Mouse (Mus musculus) hindbrain, embryonic 12.5 days (tissue): ENCODE data around the gene Gm17387. TPM values are rescaled to one million over a fixed set of nuclear protein-coding genes. Genes with fewer than 3 reads are reported as not detected.
"Not testable (repeated sequence)": the region's sequence is repeated elsewhere in the genome, so short reads cannot be mapped to it uniquely, and the experiment has no call there.

Experiments used
- ATAC-seq: fragments of 200-750 bp; cut with Nextera tagmentation; 2 replicates; pipeline ENCODE4 v1.8.0; 2017; ENCODE audit warnings: moderate TSS enrichment; ENCODE audit not compliant: low FRiP score
- H3K27ac ChIP-seq: fragments of 300-500 bp; sonication (generic); 2 replicates; pipeline ENCODE4 v1.5.1; 2016; ENCODE audit warnings: mild to moderate bottlenecking
- H3K27me3 ChIP-seq: fragments of 300-500 bp; sonication (generic); 2 replicates; pipeline ENCODE4 v1.6.1; 2016; ENCODE audit warnings: mild to moderate bottlenecking
- H3K36me3 ChIP-seq: fragments of 300-500 bp; sonication (generic); 2 replicates; pipeline ENCODE4 v1.6.1; 2016; ENCODE audit warnings: mild to moderate bottlenecking
- H3K4me1 ChIP-seq: fragments of 300-500 bp; sonication (generic); 2 replicates; pipeline ENCODE4 v1.6.1; 2016
- H3K4me2 ChIP-seq: fragments of 300-500 bp; sonication (generic); replicated peaks from 2 replicates; pipeline ENCODE4 v1.6.1; 2016; ENCODE audit warnings: mild to moderate bottlenecking
- H3K4me3 ChIP-seq: fragments of 300-500 bp; sonication (generic); 2 replicates; pipeline ENCODE4 v1.5.1; 2016; ENCODE audit warnings: mild to moderate bottlenecking
- H3K9ac ChIP-seq: fragments of 300-500 bp; sonication (generic); 2 replicates; pipeline ENCODE4 v1.6.1; 2016; ENCODE audit warnings: mild to moderate bottlenecking, moderate library complexity
- H3K9me3 ChIP-seq: fragments of 300-500 bp; sonication (generic); replicated peaks from 2 replicates; pipeline ENCODE4 v1.6.1; 2016; ENCODE audit warnings: mild to moderate bottlenecking
- WGBS: fragments of 180-500 bp; shearing (Covaris S2); methylation state at CpG from one replicate; pipeline ENCODE4 v1.1.7; 2016; 5-methylcytosine and 5-hydroxymethylcytosine counted together
- polyA plus RNA-seq: library from polyadenylated mRNA; unstranded; fragments of >200 nt; fragmentation: Nextera tagmentation; extraction: Ambion mirVana; gene quantifications from 2 replicates; pipeline ENCODE4 v1.2.1, GENCODE M21; 2016

Gene Gm17387
- polyA plus RNA-seq, 1 experiment from 2014 or later: not detected

DNA sequence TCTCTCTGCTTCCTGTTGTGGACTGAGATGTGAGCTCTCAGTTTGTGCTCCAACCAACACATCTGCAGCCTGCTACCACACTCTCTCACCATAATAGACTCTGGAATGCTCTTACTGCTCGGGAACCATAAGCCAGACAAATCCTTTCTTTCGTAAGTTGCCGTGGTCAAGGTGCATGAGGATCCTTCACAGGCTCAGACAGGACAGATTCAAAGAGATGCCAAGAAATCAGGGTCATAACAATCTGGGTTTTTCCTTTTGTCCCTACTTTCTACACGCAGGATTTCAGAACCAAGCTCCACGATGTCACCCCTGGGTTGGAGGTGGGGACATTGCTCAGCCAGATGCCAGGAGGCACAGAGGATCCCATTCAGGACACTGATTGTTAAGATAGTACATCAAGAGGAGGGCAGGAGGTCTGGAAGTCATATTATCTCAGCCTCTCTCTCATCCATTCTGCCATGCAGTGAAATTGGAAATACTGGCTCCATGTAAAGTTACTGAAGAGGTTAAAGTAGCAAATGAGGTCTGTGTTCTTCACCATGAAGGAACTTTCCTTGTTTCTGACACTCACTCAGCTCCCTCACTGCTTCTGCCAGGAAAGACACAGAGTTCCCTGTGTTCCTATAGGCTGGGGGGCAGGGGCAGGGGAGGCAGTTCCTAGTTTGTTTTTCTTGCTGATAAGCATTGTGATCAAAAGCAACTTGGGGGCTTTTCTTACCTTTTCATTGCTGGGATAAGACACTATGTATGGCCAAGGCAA lies 25.5 kb upstream of the Gm17387 start:
- Histone ChIP-seq H3K27me3 (no peaks in the 10 kb centered on the region), H3K9me3 (no peaks in the 10 kb centered on the region), H3K4me2 (no peak overlapping the region), H3K4me1 (peaks cover 1% of the 10 kb centered on the region; the same call in 1 of the 2 replicates), H3K36me3 (no peaks in the 10 kb centered on the region), H3K27ac (no peak overlapping the region), H3K9ac (no peak overlapping the region), H3K4me3 (no peak overlapping the region)
- 81% methylated on average over 5 of the region's 5 CpGs for WGBS
- ATAC-seq: no peak

GRCm38 (mm10) chr7:141006446-141006845 lies 22.5 kb upstream of the Gm17387 start:
- no peak overlapping the region for H3K9ac ChIP-seq
- H3K4me2 ChIP-seq: no peak overlapping the region
- no peak overlapping the region for H3K27ac ChIP-seq
- no peak overlapping the region for H3K4me3 ChIP-seq
- peaks cover 18% of the 10 kb centered on the region for H3K4me1 ChIP-seq
- WGBS: 91% methylated on average over 6 of the region's 6 CpGs
- no peaks in the 10 kb centered on the region for H3K9me3 ChIP-seq
- no peaks in the 10 kb centered on the region for H3K27me3 ChIP-seq
- ATAC-seq: no peak
- no peaks in the 10 kb centered on the region for H3K36me3 ChIP-seq

GRCm38 (mm10) chr7:141006914-141007313 lies 22.0 kb upstream of the Gm17387 start:
- no peak overlapping the region for H3K4me3 ChIP-seq
- no peaks in the 10 kb centered on the region for H3K9me3 ChIP-seq
- no peak overlapping the region for H3K9ac ChIP-seq
- ATAC-seq: no peak
- H3K4me1 ChIP-seq: peaks cover 18% of the 10 kb centered on the region
- H3K4me2 ChIP-seq: no peak overlapping the region
- no peaks in the 10 kb centered on the region for H3K27me3 ChIP-seq
- H3K27ac ChIP-seq: no peak overlapping the region
- WGBS: 84% methylated on average over 5 of the region's 5 CpGs
- H3K36me3 ChIP-seq: no peaks in the 10 kb centered on the region

DNA sequence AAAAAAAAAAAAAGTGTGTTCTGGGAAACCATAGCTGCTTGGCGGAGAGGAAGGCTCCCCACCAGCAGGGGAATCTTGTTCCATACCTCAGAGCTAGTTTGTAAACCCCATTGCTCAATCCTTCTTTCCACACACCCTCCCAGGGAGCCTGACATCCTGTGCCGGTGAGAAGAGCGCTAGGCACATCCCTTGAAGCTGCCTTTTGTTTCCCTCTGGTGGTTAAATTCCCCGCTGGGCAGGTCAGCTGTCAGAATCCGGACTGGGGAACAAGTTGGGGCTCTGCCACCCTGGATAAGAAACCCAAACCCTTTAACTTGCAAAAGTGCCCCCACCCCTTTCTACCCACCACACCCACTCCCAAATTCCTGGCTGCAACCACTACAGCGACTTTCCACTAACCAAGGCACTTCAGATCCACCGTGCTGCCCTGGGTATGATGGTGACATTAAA lies 20.6 kb upstream of the Gm17387 start:
- ATAC-seq: no peak
- Histone ChIP-seq H3K27me3 (no peaks in the 10 kb centered on the region), H3K9ac (no peak overlapping the region), H3K36me3 (no peaks in the 10 kb centered on the region), H3K4me3 (no peak overlapping the region), H3K27ac (no peak overlapping the region), H3K4me2 (peak overlapping the region; percentile 16; the same call in 1 of the 2 replicates), H3K9me3 (no peaks in the 10 kb centered on the region), H3K4me1 (peaks cover 18% of the 10 kb centered on the region)
- WGBS: 3% methylated on average over 7 of the region's 7 CpGs

- no peak overlapping the region for H3K9ac ChIP-seq
- no peak overlapping the region for H3K4me3 ChIP-seq
- ATAC-seq: peak; percentile 56; the same call in 1 of the 2 replicates
- no peaks in the 10 kb centered on the region for H3K9me3 ChIP-seq
- H3K4me2 ChIP-seq: peak overlapping the region; percentile 16
- H3K4me1 ChIP-seq: peaks cover 18% of the 10 kb centered on the region
- WGBS: 7% methylated on average over 20 of the region's 20 CpGs
- H3K27ac ChIP-seq: no peak overlapping the region
- no peaks in the 10 kb centered on the region for H3K27me3 ChIP-seq
- no peaks in the 10 kb centered on the region for H3K36me3 ChIP-seq
Observed at GRCm38 (mm10) chr7:141008938-141009660, 19.8 kb upstream of the Gm17387 start.

DNA sequence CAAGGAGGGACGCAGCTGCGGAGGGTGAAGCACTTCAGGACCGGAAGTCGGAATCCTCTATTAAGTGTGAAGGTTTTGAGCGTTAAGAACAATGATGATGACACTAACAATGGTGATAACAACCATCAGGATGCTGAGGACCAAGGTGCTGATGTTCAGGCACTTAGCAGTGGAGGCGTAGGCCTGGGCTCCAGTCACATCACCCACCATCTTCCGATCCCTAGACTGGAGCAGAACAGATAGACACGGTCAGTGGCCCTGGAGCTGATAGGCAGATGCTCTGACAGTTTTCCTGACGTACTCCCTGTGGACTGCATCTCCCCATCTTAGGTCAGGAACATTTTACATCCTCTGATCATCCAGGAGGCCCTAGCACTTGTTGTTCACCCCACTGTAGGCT lies 19.3 kb upstream of the Gm17387 start:
- no peaks in the 10 kb centered on the region for H3K27me3 ChIP-seq
- no peaks in the 10 kb centered on the region for H3K9me3 ChIP-seq
- no peak overlapping the region for H3K9ac ChIP-seq
- no peaks in the 10 kb centered on the region for H3K36me3 ChIP-seq
- H3K4me1 ChIP-seq: peaks cover 18% of the 10 kb centered on the region
- no peak overlapping the region for H3K4me2 ChIP-seq
- WGBS: 87% methylated on average over 9 of the region's 9 CpGs
- no peak for ATAC-seq
- no peak overlapping the region for H3K27ac ChIP-seq
- H3K4me3 ChIP-seq: no peak overlapping the region

- WGBS: 27% methylated on average over 10 of the region's 10 CpGs
- H3K27ac ChIP-seq: no peak within 1 kb of the TSS
- no peaks in the 10 kb centered on the region for H3K9me3 ChIP-seq
- peaks cover 18% of the 10 kb centered on the region for H3K4me1 ChIP-seq
- no peaks in the 10 kb centered on the region for H3K27me3 ChIP-seq
- no peak for ATAC-seq
- peak within 1 kb of the TSS; percentile 34 for H3K4me2 ChIP-seq
- H3K4me3 ChIP-seq: 0 out of 2 replicates have a peak within 1 kb of the TSS, but pooled peaks have one; percentile 6
- 0 out of 2 replicates have a peak within 1 kb of the TSS, but pooled peaks have one; percentile 23 for H3K9ac ChIP-seq
- H3K36me3 ChIP-seq: no peaks in the 10 kb centered on the region
Observed at GRCm38 (mm10) chr7:141010593-141010992, 18.3 kb upstream of the Gm17387 start, which contains the start of gene Ifitm3. Gene Ifitm3, minus strand, starts transcription at chr7:141010770.

DNA sequence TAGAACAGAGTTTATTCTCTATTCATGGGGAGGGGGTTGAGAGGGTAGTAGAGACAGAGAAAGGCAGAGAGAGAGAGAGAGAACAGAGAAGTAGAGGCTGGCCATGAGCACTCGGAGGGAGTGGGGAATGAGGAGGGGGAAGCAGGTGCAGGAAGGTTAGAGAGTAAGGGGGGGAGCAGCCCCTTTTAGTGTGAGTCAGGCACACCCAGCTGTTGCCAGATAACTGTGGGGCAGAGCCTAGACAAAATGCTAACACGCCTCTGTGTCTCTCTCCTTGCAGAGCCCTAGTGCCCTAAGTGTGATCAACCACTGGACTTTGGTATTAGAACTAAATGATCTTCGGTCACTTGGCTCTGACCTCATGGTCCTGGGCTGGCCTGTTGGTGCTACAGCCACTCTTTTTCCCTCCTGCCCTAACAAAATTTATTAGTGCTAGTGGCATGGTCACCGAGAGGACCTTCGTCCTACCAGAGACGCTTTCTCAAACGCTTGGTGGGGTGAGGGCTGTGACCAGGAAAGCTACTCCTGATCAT lies 17.6 kb upstream of the Gm17387 start:
- Histone ChIP-seq H3K27me3 (no peaks in the 10 kb centered on the region), H3K9ac (no peak overlapping the region), H3K4me3 (no peak overlapping the region), H3K36me3 (no peaks in the 10 kb centered on the region), H3K9me3 (no peaks in the 10 kb centered on the region), H3K4me2 (no peak overlapping the region), H3K27ac (no peak overlapping the region), H3K4me1 (peaks cover 18% of the 10 kb centered on the region)
- ATAC-seq: no peak
- 94% methylated on average over 7 of the region's 7 CpGs for WGBS

GRCm38 (mm10) chr7:141016707-141017697 lies 11.9 kb upstream of the Gm17387 start:
- no peak overlapping the region for H3K27ac ChIP-seq
- no peaks in the 10 kb centered on the region for H3K9me3 ChIP-seq
- H3K4me3 ChIP-seq: no peak overlapping the region
- no peak overlapping the region for H3K4me2 ChIP-seq
- H3K9ac ChIP-seq: no peak overlapping the region
- no peak for ATAC-seq
- 91% methylated on average over 10 of the region's 10 CpGs for WGBS
- H3K36me3 ChIP-seq: no peaks in the 10 kb centered on the region
- no peaks in the 10 kb centered on the region for H3K27me3 ChIP-seq
- H3K4me1 ChIP-seq: no peaks in the 10 kb centered on the region

- not testable (repeated sequence) for H3K4me1 ChIP-seq, H3K27ac ChIP-seq, H3K27me3 ChIP-seq, H3K9ac ChIP-seq, H3K4me3 ChIP-seq, ATAC-seq, H3K36me3 ChIP-seq, H3K4me2 ChIP-seq, H3K9me3 ChIP-seq
- WGBS: 96% methylated on average over 1 of the region's 1 CpGs
Observed at GRCm38 (mm10) chr7:141017824-141018223, 11.1 kb upstream of the Gm17387 start, which contains the start of gene Ifitm6. Gene Ifitm6, minus strand, starts transcription at chr7:141017924.

DNA sequence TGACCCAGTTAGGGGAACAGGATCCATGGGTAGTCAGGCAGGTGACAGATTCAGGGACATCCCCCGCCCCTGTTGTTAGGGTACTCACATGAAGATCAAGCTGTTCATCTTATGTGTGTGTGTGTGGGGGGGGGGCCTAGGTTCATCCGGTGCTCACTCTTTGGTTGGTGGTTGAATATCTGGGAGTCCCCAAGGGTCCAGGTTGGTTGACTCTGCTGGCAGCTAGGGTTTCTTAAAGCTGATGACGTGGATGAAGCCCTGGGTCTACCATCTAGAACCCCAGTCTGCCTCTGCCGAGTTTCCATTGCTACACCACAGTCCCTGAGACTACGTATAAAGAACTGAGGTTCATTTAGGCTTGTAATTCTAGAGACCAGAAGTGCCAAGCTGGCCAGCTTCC lies 9.9 kb upstream of the Gm17387 start:
- H3K9ac ChIP-seq: no peak overlapping the region
- ATAC-seq: no peak
- no peaks in the 10 kb centered on the region for H3K4me1 ChIP-seq
- no peaks in the 10 kb centered on the region for H3K9me3 ChIP-seq
- H3K4me2 ChIP-seq: no peak overlapping the region
- H3K27me3 ChIP-seq: no peaks in the 10 kb centered on the region
- no peak overlapping the region for H3K27ac ChIP-seq
- no peak overlapping the region for H3K4me3 ChIP-seq
- 84% methylated on average over 5 of the region's 5 CpGs for whole genome bisulfite sequencing
- H3K36me3 ChIP-seq: no peaks in the 10 kb centered on the region
